Mouse (Mus musculus) embryonic facial prominence, embryonic 11.5 days (tissue): Measurements from ENCODE around the gene Gsto1. TPM values are rescaled to one million over a fixed set of nuclear protein-coding genes. Genes with fewer than 3 reads are reported as not detected.
"Not testable (repeated sequence)": the region's sequence is repeated elsewhere in the genome, so short reads cannot be mapped to it uniquely, and the experiment has no call there.

Source experiments
- ATAC-seq: fragments of 200-750 bp; cut with Nextera tagmentation; replicated peaks from 2 replicates; pipeline ENCODE4 v1.8.0; 2017; ENCODE audit warnings: low read depth; ENCODE audit not compliant: insufficient number of reproducible peaks, low FRiP score, low TSS enrichment
- DNase-seq: peaks from one replicate; pipeline ENCODE4 v3.0.0-alpha.2; 2015; ENCODE audit warnings: low spot score
- H3K27ac ChIP-seq: fragments of 300-500 bp; sonication (generic); replicated peaks from 2 replicates; pipeline ENCODE4 v1.5.1; 2014; ENCODE audit warnings: mild to moderate bottlenecking, low read depth, low read length, control low read depth
- H3K27me3 ChIP-seq: fragments of 300-500 bp; sonication (generic); 2 replicates; pipeline ENCODE4 v1.6.1; 2014; ENCODE audit warnings: mild to moderate bottlenecking, low read length, moderate library complexity, mixed read lengths; ENCODE audit not compliant: control insufficient read depth, insufficient read depth
- H3K36me3 ChIP-seq: fragments of 300-500 bp; sonication (generic); replicated peaks from 2 replicates; pipeline ENCODE4 v1.6.1; 2014; ENCODE audit warnings: low read depth, mild to moderate bottlenecking, low read length, moderate library complexity, mixed read lengths; ENCODE audit not compliant: control insufficient read depth, insufficient read depth
- H3K4me1 ChIP-seq: fragments of 300-500 bp; sonication (generic); 2 replicates; pipeline ENCODE4 v1.6.1; 2014; ENCODE audit warnings: low read length, mixed read lengths; ENCODE audit not compliant: control insufficient read depth, insufficient read depth
- H3K4me2 ChIP-seq: fragments of 300-500 bp; sonication (generic); 2 replicates; pipeline ENCODE4 v1.6.1; 2014; ENCODE audit warnings: low read depth, mild to moderate bottlenecking, control low read depth, low read length, moderate library complexity
- H3K4me3 ChIP-seq: fragments of 300-500 bp; sonication (generic); 2 replicates; pipeline ENCODE4 v1.5.1; 2014; ENCODE audit warnings: low read depth, low read length, control low read depth
- H3K9ac ChIP-seq: fragments of 300-500 bp; sonication (generic); replicated peaks from 2 replicates; pipeline ENCODE4 v1.6.1; 2014; ENCODE audit warnings: mild to moderate bottlenecking, control low read depth, low read length
- H3K9me3 ChIP-seq: fragments of 300-500 bp; sonication (generic); replicated peaks from 2 replicates; pipeline ENCODE4 v1.6.1; 2016; ENCODE audit warnings: mild to moderate bottlenecking, low read length, inconsistent platforms, mixed read lengths; ENCODE audit not compliant: control insufficient read depth
- WGBS: fragments of 180-500 bp; shearing (Covaris S2); extraction: QIAGEN DNeasy Blood & Tissue Kit; methylation state at CpG from one replicate; pipeline ENCODE4 v1.1.7; 2014; 5-methylcytosine and 5-hydroxymethylcytosine counted together
- polyA plus RNA-seq: library from polyadenylated mRNA; unstranded; fragments of >200 nt; fragmentation: Nextera tagmentation; extraction: Ambion mirVana; gene quantifications from 2 replicates; pipeline ENCODE4 v1.2.1, GENCODE M21; 2014

Gene Gsto1
- polyA plus RNA-seq, 1 experiment from 2014 or later, result 196 TPM

- 85% methylated on average over 11 of the region's 15 CpGs for WGBS
- H3K27ac ChIP-seq, H3K9me3 ChIP-seq, H3K27me3 ChIP-seq, H3K4me1 ChIP-seq, DNase-seq, H3K36me3 ChIP-seq, H3K4me3 ChIP-seq, H3K4me2 ChIP-seq, H3K9ac ChIP-seq, ATAC-seq: not testable (repeated sequence)
These were observed 13.5 kb upstream of the Gsto1 start for GRCm38 (mm10) chr19:47841234-47841633.

DNA sequence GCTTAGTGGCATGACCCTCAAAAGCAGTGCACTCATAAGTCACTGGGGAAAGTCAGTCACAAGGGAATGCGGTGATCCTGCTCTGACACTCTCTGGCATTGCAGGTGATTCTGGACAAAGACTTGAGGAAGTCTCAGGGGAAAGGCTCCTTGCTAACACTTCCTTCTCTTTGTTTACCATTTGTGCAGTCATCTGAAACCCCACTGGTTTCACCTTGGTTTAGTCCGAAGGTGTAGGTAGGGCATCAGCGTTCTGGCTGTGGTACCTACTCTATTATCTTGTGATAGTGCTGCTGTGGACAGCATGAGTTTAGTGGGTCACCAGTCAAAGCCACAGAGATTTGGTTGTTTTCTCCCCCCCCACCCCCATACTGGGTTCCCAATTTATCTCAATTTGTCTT lies 5.0 kb upstream of the Gsto1 start:
- H3K9me3 ChIP-seq, result no peaks in the 10 kb centered on the region
- no peak overlapping the region for H3K4me3 ChIP-seq
- no peak overlapping the region for H3K9ac ChIP-seq
- 93% methylated on average over 3 of the region's 3 CpGs for WGBS
- no peak overlapping the region for H3K27ac ChIP-seq
- DNase-seq (no peak), ATAC-seq (no peak)
- H3K36me3 ChIP-seq, result no peaks in the 10 kb centered on the region
- no peaks in the 10 kb centered on the region for H3K27me3 ChIP-seq
- no peaks in the 10 kb centered on the region; the same call in 1 of the 2 replicates for H3K4me1 ChIP-seq
- H3K4me2 ChIP-seq, result no peak overlapping the region

GRCm38 (mm10) chr19:47852131-47852530 lies 2.6 kb upstream of the Gsto1 start:
- H3K27me3 ChIP-seq, H3K9ac ChIP-seq, ATAC-seq, H3K4me2 ChIP-seq, H3K4me3 ChIP-seq, H3K36me3 ChIP-seq, H3K9me3 ChIP-seq, DNase-seq, H3K27ac ChIP-seq, H3K4me1 ChIP-seq: not testable (repeated sequence)
- 92% methylated on average over 3 of the region's 3 CpGs for WGBS

DNA sequence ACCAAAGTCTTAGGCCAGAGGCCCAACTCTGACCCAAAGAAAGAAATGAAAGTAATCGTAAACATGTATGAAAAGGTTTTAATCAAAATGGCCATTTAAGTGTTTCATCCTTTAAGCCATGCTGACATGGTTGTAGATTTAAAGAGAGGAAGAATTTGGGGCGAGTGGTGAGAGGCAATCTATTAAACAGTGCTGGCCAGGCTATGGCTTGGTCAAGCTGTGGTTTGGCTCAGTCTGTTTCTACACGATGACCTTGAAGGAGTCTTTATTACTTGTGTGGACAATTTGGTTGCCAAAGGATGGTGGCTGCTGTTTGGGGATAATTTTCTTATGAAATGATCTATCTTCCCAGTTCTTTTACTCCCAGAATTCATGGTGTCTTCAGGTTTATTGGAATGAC lies 1.7 kb upstream of the Gsto1 start:
- ATAC-seq (no peak), DNase-seq (no peak)
- Histone ChIP-seq H3K4me3 (no peak overlapping the region), H3K9me3 (no peaks in the 10 kb centered on the region), H3K4me2 (no peak overlapping the region), H3K9ac (no peak overlapping the region), H3K4me1 (no peaks in the 10 kb centered on the region; the same call in 1 of the 2 replicates), H3K27me3 (no peaks in the 10 kb centered on the region), H3K36me3 (no peaks in the 10 kb centered on the region), H3K27ac (no peak overlapping the region)
- 82% methylated on average over 3 of the region's 3 CpGs for WGBS

DNA sequence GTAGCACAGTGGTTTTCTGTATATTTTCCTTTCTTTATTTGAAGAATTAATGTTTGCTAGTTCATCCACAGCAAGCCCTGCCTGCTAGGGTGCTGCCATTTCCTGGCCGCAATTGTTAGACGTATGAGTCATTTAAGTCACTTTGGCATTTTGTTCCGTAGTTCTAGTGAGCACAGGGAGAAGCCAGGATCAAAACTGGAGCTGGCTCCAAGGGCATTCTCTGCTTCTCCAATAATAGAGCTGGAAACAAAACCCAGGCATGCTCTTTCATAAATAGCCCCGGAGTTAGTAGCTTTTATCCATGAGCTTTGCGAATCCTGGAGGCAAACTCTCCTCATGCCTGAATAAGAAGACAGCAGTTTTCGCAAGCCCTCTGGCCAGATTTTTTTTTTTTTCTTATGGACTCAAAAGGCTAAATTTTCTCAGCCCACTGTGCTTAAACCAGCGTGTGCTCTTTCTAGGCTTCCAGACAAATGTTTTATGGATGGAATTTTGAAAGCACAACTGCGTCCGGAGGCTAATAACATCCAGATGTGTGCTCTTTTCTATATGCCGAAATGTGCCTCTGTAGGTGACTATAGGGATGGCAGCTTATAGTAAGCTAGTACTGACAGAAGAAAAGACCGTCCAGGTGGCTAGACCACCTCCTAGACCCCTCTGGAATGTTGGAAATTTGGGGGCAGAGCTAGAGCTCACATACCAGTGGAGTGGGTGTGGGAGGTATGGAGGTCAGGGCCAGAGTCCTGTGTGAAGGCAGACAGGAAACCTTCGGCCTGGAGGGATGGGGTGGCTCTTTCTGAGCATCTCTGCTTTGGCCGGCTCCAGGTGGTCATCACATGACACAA lies 597 bp upstream of the Gsto1 start:
- H3K27ac ChIP-seq, result peak overlapping the region; percentile 85
- no peaks in the 10 kb centered on the region; the same call in 1 of the 2 replicates for H3K36me3 ChIP-seq
- no peaks in the 10 kb centered on the region for H3K9me3 ChIP-seq
- H3K9ac ChIP-seq, result peak overlapping the region; percentile 81
- no peaks in the 10 kb centered on the region; the same call in 1 of the 2 replicates for H3K4me1 ChIP-seq
- H3K27me3 ChIP-seq, result no peaks in the 10 kb centered on the region
- WGBS, result 11% methylated on average over 13 of the region's 13 CpGs
- DNase-seq, result peak; percentile 90
- peak overlapping the region; percentile 93 for H3K4me2 ChIP-seq
- ATAC-seq, result peak; percentile 85
- peak overlapping the region; percentile 72 for H3K4me3 ChIP-seq

DNA sequence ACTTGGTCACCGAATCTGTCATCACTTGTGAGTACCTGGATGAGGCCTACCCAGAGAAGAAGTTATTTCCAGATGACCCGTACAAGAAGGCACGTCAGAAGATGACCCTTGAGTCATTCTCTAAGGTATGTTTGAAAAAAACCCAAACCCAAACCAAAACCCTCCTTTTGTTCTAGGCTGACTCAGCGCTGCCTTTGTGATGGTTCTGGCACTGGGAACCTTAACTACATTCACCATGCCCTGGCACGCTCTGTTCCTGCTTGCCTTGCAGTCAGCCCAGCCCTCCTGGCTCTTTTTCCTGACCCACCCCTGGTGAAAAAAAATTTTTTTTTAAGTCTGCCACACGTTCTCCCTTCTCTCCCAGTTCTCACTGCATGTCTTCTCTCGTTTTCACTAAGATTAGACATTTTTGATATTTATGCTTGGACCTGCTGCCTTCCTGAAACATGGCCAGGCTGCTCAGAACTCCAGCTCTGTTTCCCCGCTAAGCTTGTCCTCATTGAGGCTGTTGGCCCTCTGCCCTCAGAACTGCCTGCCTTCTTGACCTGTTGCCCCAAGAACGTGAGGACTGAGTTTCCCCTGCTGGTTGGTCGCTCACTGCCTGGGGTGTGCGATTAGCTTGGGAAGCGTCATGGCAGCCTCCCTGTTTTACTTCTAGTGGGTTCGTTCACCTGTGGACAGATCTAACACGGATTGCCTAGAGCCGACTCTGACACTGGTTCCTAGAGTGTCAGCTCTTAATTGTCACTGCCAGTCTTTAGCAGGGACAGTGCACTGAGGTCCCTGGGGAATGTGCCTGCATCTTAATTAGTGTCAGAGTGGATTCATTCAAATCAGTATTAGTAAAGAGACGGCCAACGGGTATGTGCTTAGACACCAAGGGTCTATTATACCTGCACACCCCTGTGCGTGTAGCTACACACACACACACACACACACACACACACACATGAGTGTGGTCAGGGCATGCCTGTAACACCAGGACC lies 3.5 kb downstream of the Gsto1 start:
- 83% methylated on average over 18 of the region's 18 CpGs for WGBS
- DNase-seq, result no peak
- no peak for ATAC-seq

DNA sequence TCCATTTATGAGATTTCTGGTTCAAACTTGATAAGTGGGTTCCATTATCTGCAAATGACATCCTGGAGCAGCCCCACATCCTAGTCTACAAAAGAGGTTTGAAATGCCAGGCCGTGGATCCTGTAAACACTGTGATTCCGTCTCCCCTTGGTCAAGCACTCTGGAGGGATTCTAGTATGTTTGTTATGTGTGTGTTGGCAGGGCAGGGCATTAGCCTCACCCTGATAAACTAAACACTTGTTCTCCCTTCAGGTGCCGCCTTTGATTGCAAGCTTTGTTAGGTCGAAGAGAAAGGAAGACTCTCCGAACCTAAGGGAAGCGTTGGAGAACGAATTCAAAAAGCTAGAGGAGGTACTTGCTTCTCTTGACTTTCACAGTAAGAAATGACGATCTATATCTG lies 4.4 kb downstream of the Gsto1 start:
- H3K4me3 ChIP-seq, result no peak overlapping the region
- H3K36me3 ChIP-seq, result no peaks in the 10 kb centered on the region; the same call in 1 of the 2 replicates
- no peaks in the 10 kb centered on the region for H3K27me3 ChIP-seq
- WGBS, result 91% methylated on average over 8 of the region's 8 CpGs
- H3K9me3 ChIP-seq, result no peaks in the 10 kb centered on the region
- no peak overlapping the region for H3K27ac ChIP-seq
- no peaks in the 10 kb centered on the region; the same call in 1 of the 2 replicates for H3K4me1 ChIP-seq
- no peak overlapping the region for H3K4me2 ChIP-seq
- no peak for DNase-seq
- H3K9ac ChIP-seq, result no peak overlapping the region
- no peak for ATAC-seq

More for the DNA sequence above, 3.5 kb downstream of the Gsto1 start:
- H3K27ac ChIP-seq, result no peak overlapping the region
- H3K9ac ChIP-seq, result no peak overlapping the region
- H3K4me3 ChIP-seq, result no peak overlapping the region
- H3K4me1 ChIP-seq, result no peaks in the 10 kb centered on the region; the same call in 1 of the 2 replicates
- H3K27me3 ChIP-seq, result no peaks in the 10 kb centered on the region
- H3K36me3 ChIP-seq, result no peaks in the 10 kb centered on the region; the same call in 1 of the 2 replicates
- H3K4me2 ChIP-seq, result no peak overlapping the region
- H3K9me3 ChIP-seq, result no peaks in the 10 kb centered on the region
